Mouse (Mus musculus): ENCODE measurements around the gene Smim1. TPM values are rescaled to one million over a fixed set of nuclear protein-coding genes. Genes with fewer than 3 reads are reported as not detected.

Smim1 gene
- total RNA-seq, 2 experiments from 2014 or later, result 7.6 to 11.7 TPM

GRCm38 (mm10) chr4:154015476-154015875 lies 10.6 kb downstream of the Smim1 start:
- DNase-seq (ENCODE audit: extremely low spot score in 1 of 2, low spot score in 2 of 2), result no peak
- no peak for TF ChIP-seq CTCF (IDR thresholded peaks at IDR 0.05)
- no peak overlapping the region for H3K27ac ChIP-seq
- no peak overlapping the region for H3K4me3 ChIP-seq
- intact Hi-C loops (cut with DNase I), result no loop called here

GRCm38 (mm10) chr4:154012132-154012882 lies 13.7 kb downstream of the Smim1 start:
- intact Hi-C loops (cut with DNase I), result loop anchor here (5.0 kb wide), 1 partner anchor 145 kb away; no protein-coding TSS in a partner anchor
- H3K27ac ChIP-seq, result peak overlapping the region; percentile 92
- peak in 1 of 2 experiments; percentile 29 for DNase-seq (ENCODE audit: extremely low spot score in 1 of 2, low spot score in 2 of 2)
- peak overlapping the region; percentile 94 for H3K4me3 ChIP-seq
- TF ChIP-seq CTCF (IDR thresholded peaks at IDR 0.05), result no peak

GRCm38 (mm10) chr4:154011646-154012089 lies 14.4 kb downstream of the Smim1 start, which contains the start of gene Lrrc47:
Gene Lrrc47 (plus strand): TSS chr4:154011731.
- no peak; the same call in 1 of the 2 replicates for TF ChIP-seq CTCF (IDR thresholded peaks at IDR 0.05)
- peak; percentile 83 to 85 for DNase-seq (ENCODE audit: extremely low spot score in 1 of 2, low spot score in 2 of 2)
- H3K27ac ChIP-seq, result peak within 1 kb of the TSS; percentile 92
- intact Hi-C loops (cut with DNase I), result loop anchor here (1.0 to 5.0 kb wide), 2 partner anchors 36 to 146 kb away; partner anchors contain the start of genes Cep104 and Dffb
- peak within 1 kb of the TSS; percentile 94 for H3K4me3 ChIP-seq

GRCm38 (mm10) chr4:154010907-154011645 lies 15.0 kb downstream of the Smim1 start:
- no peak for TF ChIP-seq CTCF (IDR thresholded peaks at IDR 0.05)
- no peak for DNase-seq (ENCODE audit: extremely low spot score in 1 of 2, low spot score in 2 of 2)
- intact Hi-C loops (cut with DNase I), result loop anchor here (1.0 to 5.0 kb wide), 2 partner anchors 36 to 146 kb away; partner anchors contain the start of genes Cep104 and Dffb

GRCm38 (mm10) chr4:154007759-154008158 lies 18.3 kb downstream of the Smim1 start:
- H3K27ac ChIP-seq, result 0 out of 2 replicates have a peak overlapping the region, but pooled peaks have one; percentile 32
- TF ChIP-seq CTCF (IDR thresholded peaks at IDR 0.05), result no peak
- no peak for DNase-seq (ENCODE audit: extremely low spot score in 1 of 2, low spot score in 2 of 2)
- H3K4me3 ChIP-seq, result no peak overlapping the region
- intact Hi-C loops (cut with DNase I), result no loop called here

More at GRCm38 (mm10) chr4:154010907-154011645, 15.0 kb downstream of the Smim1 start:
- Histone ChIP-seq H3K27ac (peak overlapping the region; percentile 92), H3K4me3 (peak overlapping the region; percentile 94)

GRCm38 (mm10) chr4:154006264-154006663 lies 19.8 kb downstream of the Smim1 start:
- no peak overlapping the region for H3K27ac ChIP-seq

GRCm38 (mm10) chr4:154005488-154005887 lies 20.5 kb downstream of the Smim1 start:
- no peak overlapping the region for H3K27ac ChIP-seq
- no peak for DNase-seq (ENCODE audit: extremely low spot score in 1 of 2, low spot score in 2 of 2)
- no peak overlapping the region for H3K4me3 ChIP-seq
- TF ChIP-seq CTCF (IDR thresholded peaks at IDR 0.05), result no peak
- intact Hi-C loops (cut with DNase I), result no loop called here

More at GRCm38 (mm10) chr4:154006264-154006663, 19.8 kb downstream of the Smim1 start:
- intact Hi-C loops (cut with DNase I), result no loop called here
- DNase-seq (ENCODE audit: extremely low spot score in 1 of 2, low spot score in 2 of 2), result no peak
- no peak overlapping the region for H3K4me3 ChIP-seq
- no peak for TF ChIP-seq CTCF (IDR thresholded peaks at IDR 0.05)

- no peak overlapping the region for H3K27ac ChIP-seq
- intact Hi-C loops (cut with DNase I), result no loop called here
- no peak for DNase-seq (ENCODE audit: extremely low spot score in 1 of 2, low spot score in 2 of 2)
- TF ChIP-seq CTCF (IDR thresholded peaks at IDR 0.05), result no peak
- no peak overlapping the region for H3K4me3 ChIP-seq
Observed at GRCm38 (mm10) chr4:153993505-153993904, 32.5 kb downstream of the Smim1 start.

- no peak for DNase-seq (ENCODE audit: extremely low spot score in 1 of 2, low spot score in 2 of 2)
- Histone ChIP-seq H3K4me3 (no peak overlapping the region), H3K27ac (no peak overlapping the region)
- no peak for TF ChIP-seq CTCF (IDR thresholded peaks at IDR 0.05)
- intact Hi-C loops (cut with DNase I), result no loop called here
Observed at GRCm38 (mm10) chr4:153992715-153993114, 33.3 kb downstream of the Smim1 start.

- DNase-seq (ENCODE audit: extremely low spot score in 1 of 2, low spot score in 2 of 2), result no peak
- Histone ChIP-seq H3K27ac (no peak overlapping the region; the same call in 1 of the 2 replicates), H3K4me3 (no peak overlapping the region)
- intact Hi-C loops (cut with DNase I), result no loop called here
- TF ChIP-seq CTCF (IDR thresholded peaks at IDR 0.05), result no peak
Observed at GRCm38 (mm10) chr4:153980470-153980869, 45.6 kb downstream of the Smim1 start.

- Histone ChIP-seq H3K4me3 (no peak overlapping the region), H3K27ac (no peak overlapping the region)
- intact Hi-C loops (cut with DNase I), result no loop called here
- no peak for TF ChIP-seq CTCF (IDR thresholded peaks at IDR 0.05)
- DNase-seq (ENCODE audit: extremely low spot score in 1 of 2, low spot score in 2 of 2), result no peak
Observed at GRCm38 (mm10) chr4:153979243-153979642, 46.8 kb downstream of the Smim1 start.

- H3K27ac ChIP-seq, result no peak overlapping the region; the same call in 1 of the 2 replicates
- no peak for DNase-seq (ENCODE audit: extremely low spot score in 1 of 2, low spot score in 2 of 2)
- intact Hi-C loops (cut with DNase I), result loop anchor here (1.0 kb wide), 1 partner anchor 36 kb away; the partner anchor contains the start of gene Lrrc47
- TF ChIP-seq CTCF (IDR thresholded peaks at IDR 0.05), result no peak; the same call in 1 of the 2 replicates
- H3K4me3 ChIP-seq, result peak overlapping the region; percentile 77
Observed at GRCm38 (mm10) chr4:153975768-153976167, 50.3 kb downstream of the Smim1 start.

Measured in left cerebral cortex, adult 2 months (tissue).